Mouse (Mus musculus) neural tube, embryonic 14.5 days (tissue): ENCODE data around the gene Lep. TPM values are rescaled to one million over a fixed set of nuclear protein-coding genes. Genes with fewer than 3 reads are reported as not detected.

Source experiments
- ATAC-seq: fragments of 200-750 bp; cut with Nextera tagmentation; 2 replicates; pipeline ENCODE4 v1.8.0; 2017; ENCODE audit warnings: low read depth, mild to moderate bottlenecking, moderate TSS enrichment, moderate library complexity
- H3K27ac ChIP-seq: fragments of 300-500 bp; sonication (generic); 2 replicates; pipeline ENCODE4 v1.5.1; 2014; ENCODE audit warnings: low read depth, mild to moderate bottlenecking, control low read depth, low read length, moderate library complexity, mixed read lengths
- H3K27me3 ChIP-seq: fragments of 300-500 bp; sonication (generic); 2 replicates; pipeline ENCODE4 v1.6.1; 2014; ENCODE audit warnings: low read length; ENCODE audit not compliant: control insufficient read depth, insufficient read depth
- H3K36me3 ChIP-seq: fragments of 300-500 bp; sonication (generic); 2 replicates; pipeline ENCODE4 v1.6.1; 2014; ENCODE audit warnings: low read length, mixed read lengths; ENCODE audit not compliant: control insufficient read depth, insufficient read depth
- H3K4me1 ChIP-seq: fragments of 300-500 bp; sonication (generic); 2 replicates; pipeline ENCODE4 v1.6.1; 2014; ENCODE audit warnings: low read length; ENCODE audit not compliant: control insufficient read depth, insufficient read depth
- H3K4me2 ChIP-seq: fragments of 300-500 bp; sonication (generic); 2 replicates; pipeline ENCODE4 v1.6.1; 2014; ENCODE audit warnings: mild to moderate bottlenecking, low read depth, low read length, control low read depth
- H3K4me3 ChIP-seq: fragments of 300-500 bp; sonication (generic); 2 replicates; pipeline ENCODE4 v1.5.1; 2014; ENCODE audit warnings: low read depth, low read length, control low read depth, mixed read lengths
- H3K9ac ChIP-seq: fragments of 300-500 bp; sonication (generic); replicated peaks from 2 replicates; pipeline ENCODE4 v1.6.1; 2014; ENCODE audit warnings: low read depth, mild to moderate bottlenecking, control low read depth, low read length, mixed read lengths
- H3K9me3 ChIP-seq: fragments of 300-500 bp; sonication (generic); 2 replicates; pipeline ENCODE4 v1.6.1; 2016; ENCODE audit warnings: low read length; ENCODE audit not compliant: control insufficient read depth
- WGBS: fragments of 180-500 bp; shearing (Covaris S2); extraction: QIAGEN DNeasy Blood & Tissue Kit; methylation state at CpG from one replicate; pipeline ENCODE4 v1.1.7; 2014; 5-methylcytosine and 5-hydroxymethylcytosine counted together
- microRNA-seq: library from miRNA; unstranded; fragments of <30 nt; microRNA quantifications from one replicate; pipeline ENCODE4, GENCODE M21; 2016
- polyA plus RNA-seq: library from polyadenylated mRNA; unstranded; fragments of >200 nt; fragmentation: Nextera tagmentation; extraction: Ambion mirVana; gene quantifications from 2 replicates; pipeline ENCODE4 v1.2.1, GENCODE M21; 2014

The Lep gene
- polyA plus RNA-seq, 1 experiment from 2014 or later, result 0.05 TPM

- Histone ChIP-seq H3K4me3 (no peak overlapping the region), H3K36me3 (no peaks in the 10 kb centered on the region), H3K4me2 (no peak overlapping the region), H3K4me1 (no peaks in the 10 kb centered on the region), H3K27ac (no peak overlapping the region), H3K9me3 (no peaks in the 10 kb centered on the region), H3K9ac (no peak overlapping the region), H3K27me3 (no peaks in the 10 kb centered on the region)
- ATAC-seq, result no peak
- 78% methylated on average over 4 of the region's 4 CpGs for WGBS
Observed at GRCm38 (mm10) chr6:29118963-29119362, 58.9 kb downstream of the Lep start.

GRCm38 (mm10) chr6:29119990-29120389 is 60.0 kb downstream of the Lep start:
- no peaks in the 10 kb centered on the region for H3K9me3 ChIP-seq
- 86% methylated on average over 13 of the region's 13 CpGs for WGBS
- no peak overlapping the region for H3K9ac ChIP-seq
- H3K4me2 ChIP-seq, result no peak overlapping the region
- no peak overlapping the region for H3K4me3 ChIP-seq
- H3K27me3 ChIP-seq, result no peaks in the 10 kb centered on the region
- no peak overlapping the region for H3K27ac ChIP-seq
- H3K36me3 ChIP-seq, result peaks cover 7% of the 10 kb centered on the region; the same call in 1 of the 2 replicates
- no peaks in the 10 kb centered on the region for H3K4me1 ChIP-seq
- ATAC-seq, result no peak

Small RNA genes within 50 kb of the gene (microRNA-seq; reads per million reads assigned to microRNA genes)
- 114 reads per million, percentile 49 among the genes with 10 or more reads in this experiment for gene Mir129-1

Other genes with a start within 250 kb of the Lep start
- gene Lrrc4, start 228.5 kb upstream of the Lep start, polyA plus RNA-seq, result 9.7 and 11.5 TPM in 2 replicates
- gene Rbm28, start 104.8 kb downstream of the Lep start, polyA plus RNA-seq, result 44.5 and 55.4 TPM in 2 replicates
- gene Prrt4, start 119.4 kb downstream of the Lep start, polyA plus RNA-seq, result 8.9 and 14.7 TPM in 2 replicates
- 77.6 and 83.7 TPM in 2 replicates for gene Impdh1, start 156.1 kb downstream of the Lep start, polyA plus RNA-seq
- gene Hilpda, start 212.3 kb downstream of the Lep start, polyA plus RNA-seq, result 27.9 and 30.3 TPM in 2 replicates
- gene Fam71f2, start 219.4 kb downstream of the Lep start, polyA plus RNA-seq, result 0.44 and 0.64 TPM in 2 replicates